Mouse (Mus musculus): ENCODE results near the gene Gm49318.

The Gm49318 gene

GRCm38 (mm10) chr9:22030386-22030785, 40.7 kb downstream of the Gm49318 start:
- DNase-seq (ENCODE audit: low spot score): no peak

GRCm38 (mm10) chr9:22028467-22028866, 42.6 kb downstream of the Gm49318 start:
- DNase-seq (ENCODE audit: low spot score): no peak

GRCm38 (mm10) chr9:22024592-22024991, 46.5 kb downstream of the Gm49318 start:
- no peak for DNase-seq (ENCODE audit: low spot score)

- DNase-seq (ENCODE audit: low spot score): no peak
Measured at GRCm38 (mm10) chr9:22017208-22017825, 53.7 kb downstream of the Gm49318 start.

- DNase-seq (ENCODE audit: low spot score): no peak
Measured at GRCm38 (mm10) chr9:22016245-22016644, 54.8 kb downstream of the Gm49318 start.

GRCm38 (mm10) chr9:22012731-22013130, 58.3 kb downstream of the Gm49318 start:
- no peak for DNase-seq (ENCODE audit: low spot score)

- no peak for DNase-seq (ENCODE audit: low spot score)
Measured at GRCm38 (mm10) chr9:22011055-22011454, 60.0 kb downstream of the Gm49318 start.

GRCm38 (mm10) chr9:22004546-22004945, 66.5 kb downstream of the Gm49318 start:
- DNase-seq (ENCODE audit: low spot score): no peak

- DNase-seq (ENCODE audit: low spot score): no peak
Measured at GRCm38 (mm10) chr9:22003163-22003554, 67.9 kb downstream of the Gm49318 start.

GRCm38 (mm10) chr9:22002194-22003162, 68.6 kb downstream of the Gm49318 start, which contains the start of the genes Ccdc151 and Prkcsh:
TSS of gene Ccdc151 (minus strand) at chr9:22002634.
TSS of gene Prkcsh (plus strand) at chr9:22002806.
- peak; percentile 95 for DNase-seq (ENCODE audit: low spot score)

- no peak for DNase-seq (ENCODE audit: low spot score)
Measured at GRCm38 (mm10) chr9:22001633-22002032, 69.4 kb downstream of the Gm49318 start.

GRCm38 (mm10) chr9:22000296-22000695, 70.8 kb downstream of the Gm49318 start:
- DNase-seq (ENCODE audit: low spot score): no peak

GRCm38 (mm10) chr9:21996178-21996867, 74.7 kb downstream of the Gm49318 start:
- DNase-seq (ENCODE audit: low spot score): no peak

- no peak for DNase-seq (ENCODE audit: low spot score)
Measured at GRCm38 (mm10) chr9:21992227-21992626, 78.8 kb downstream of the Gm49318 start.

- DNase-seq (ENCODE audit: low spot score): no peak
Measured at GRCm38 (mm10) chr9:21989230-21990110, 81.6 kb downstream of the Gm49318 start, which contains the start of gene Rgl3. TSS of gene Rgl3 (minus strand) at chr9:21989446.

GRCm38 (mm10) chr9:21988421-21989101, 82.5 kb downstream of the Gm49318 start:
- DNase-seq (ENCODE audit: low spot score): no peak

- DNase-seq (ENCODE audit: low spot score): no peak
Measured at GRCm38 (mm10) chr9:21987592-21988342, 83.3 kb downstream of the Gm49318 start.
